30 mouse cellular contexts compared by ENCODE assay signal in genomic region chr9:44022100-44022847, GRCm38 (mm10). TPM values are rescaled to one million over a fixed set of nuclear protein-coding genes. Genes with fewer than 3 reads are reported as not detected.
DNase-seq lines count a peak whose midpoint lies in the region; ATAC-seq and TF ChIP-seq lines count a peak whose summit lies in the region.
"Had no signal": no experiment of that assay in that cellular context is flagged by ENCODE, and none has a peak within 500 bp of the region (broad histone marks: within the 10 kb centered on the region; RNA-seq: fewer than 3 reads in every experiment).

No protein-coding gene starts in this region.

- H3K4me2 ChIP-seq in heart, embryonic 16.5 days (ENCODE audit: low read depth, low read length) = no peak overlapping the region
- no peak overlapping the region for H3K4me2 ChIP-seq in intestine, embryonic 15.5 days (replicated peaks)
- H3K4me2 ChIP-seq: embryonic facial prominence, embryonic 12.5 days; forebrain, embryonic 13.5 days; heart, embryonic 15.5 days; liver, embryonic 11.5 days; stomach, embryonic 15.5 days had no signal

- no peaks in the 10 kb centered on the region for H3K27me3 ChIP-seq in heart, embryonic 16.5 days (ENCODE audit: control insufficient read depth, insufficient read depth, low read length)
- H3K27me3 ChIP-seq in heart, adult 2 months (ENCODE audit: control insufficient read depth, insufficient read depth, low read length) = no peaks in the 10 kb centered on the region
- no peaks in the 10 kb centered on the region for H3K27me3 ChIP-seq in intestine, embryonic 15.5 days (replicated peaks)
- H3K27me3 ChIP-seq: embryonic facial prominence, embryonic 12.5 days; forebrain, embryonic 13.5 days; heart, embryonic 15.5 days; stomach, embryonic 15.5 days had no signal

- H3K4me1 ChIP-seq in heart, embryonic 16.5 days (ENCODE audit: control insufficient read depth, insufficient read depth, low read length) = no peaks in the 10 kb centered on the region
- no peaks in the 10 kb centered on the region for H3K4me1 ChIP-seq in heart, adult 2 months (ENCODE audit: control insufficient read depth, insufficient read depth, low read length)
- no peaks in the 10 kb centered on the region for H3K4me1 ChIP-seq in intestine, embryonic 15.5 days (replicated peaks)
- H3K4me1 ChIP-seq: embryonic facial prominence, embryonic 12.5 days; forebrain, embryonic 13.5 days; heart, embryonic 15.5 days; midbrain, embryonic 10.5 days; stomach, embryonic 15.5 days had no signal

- no peak for DNase-seq in heart, adult 2 months
- peak; percentile 48 to 54 for DNase-seq in natural killer cell, adult 2 months (ENCODE audit: low spot score in 2 of 2)
- DNase-seq in thymus, postnatal 25 days = peak; percentile 82
- no peak for DNase-seq in cerebellum, adult 8-10 months
- DNase-seq in heart, adult 9 months (ENCODE audit: low spot score in 2 of 2) = no peak
- DNase-seq: adrenal gland, adult 2 months; cerebellum, adult 11-12 months; cerebellum, postnatal 14 days; gastrocnemius, postnatal 36 days; kidney, adult 18-20 months; layer of hippocampus, adult 9-11 months; left cerebral cortex, postnatal 4 days; liver, postnatal 0 days; lung, postnatal 10 days; right cerebral cortex, postnatal 14 days had no signal

- H3K27ac ChIP-seq in heart, embryonic 16.5 days (ENCODE audit: low read length) = peak overlapping the region; percentile 55
- no peak overlapping the region for H3K27ac ChIP-seq in heart, adult 2 months
- no peak overlapping the region for H3K27ac ChIP-seq in intestine, embryonic 15.5 days
- H3K27ac ChIP-seq: embryonic facial prominence, embryonic 12.5 days; forebrain, embryonic 13.5 days; heart, embryonic 15.5 days; hindbrain, embryonic 10.5 days; kidney, postnatal 0 days; left cerebral cortex, adult 2 months; midbrain, embryonic 10.5 days; stomach, embryonic 15.5 days had no signal

- no peak for TF ChIP-seq EP300 in heart, adult 2 months (IDR thresholded peaks at IDR 0.05; ENCODE audit: insufficient read depth, low read depth, low read length)

- ATAC-seq in heart, embryonic 16.5 days (replicated peaks; ENCODE audit: extremely low read depth, insufficient read depth, low FRiP score) = peak; percentile 47; the same call in 1 of the 2 replicates
- ATAC-seq in CD4-positive, CD25-positive, alpha-beta regulatory T cell, adult 4 months = peak; percentile 67
- no peak for ATAC-seq in intestine, embryonic 15.5 days
- ATAC-seq: forebrain, embryonic 13.5 days; hindbrain, embryonic 16.5 days; liver, postnatal 0 days had no signal

- H3K4me3 ChIP-seq in heart, embryonic 16.5 days (ENCODE audit: low read length) = no peak overlapping the region
- H3K4me3 ChIP-seq in heart, adult 2 months = no peak overlapping the region
- no peak overlapping the region for H3K4me3 ChIP-seq in intestine, embryonic 15.5 days (replicated peaks)
- H3K4me3 ChIP-seq: embryonic facial prominence, embryonic 12.5 days; erythroblast, embryonic 14.5 days; forebrain, embryonic 13.5 days; heart, embryonic 15.5 days; hindbrain, embryonic 10.5 days; left cerebral cortex, adult 2 months; midbrain, embryonic 10.5 days; stomach, embryonic 15.5 days had no signal

- TF ChIP-seq POLR2A in heart, adult 2 months (IDR thresholded peaks at IDR 0.05; ENCODE audit: insufficient read depth, low read depth, low read length) = no peak

- no peak for TF ChIP-seq CTCF in heart, adult 2 months (IDR thresholded peaks at IDR 0.05)

- WGBS in heart, embryonic 16.5 days = 58% methylated on average over 8 of the region's 8 CpGs
- 73% methylated on average over 8 of the region's 8 CpGs for WGBS in heart, adult 2 months
- 68% methylated on average over 8 of the region's 8 CpGs for WGBS in intestine, embryonic 15.5 days

- intact Hi-C loops in heart, adult 2 months (cut with DNase I) = no loop called here

- H3K9me3 ChIP-seq in heart, embryonic 16.5 days (replicated peaks; ENCODE audit: control insufficient read depth, low read length) = no peaks in the 10 kb centered on the region
- no peaks in the 10 kb centered on the region for H3K9me3 ChIP-seq in intestine, embryonic 15.5 days
- H3K9me3 ChIP-seq: embryonic facial prominence, embryonic 12.5 days; forebrain, embryonic 13.5 days; heart, embryonic 15.5 days; hindbrain, embryonic 10.5 days; midbrain, embryonic 10.5 days; stomach, embryonic 15.5 days had no signal

- H3K9ac ChIP-seq in heart, embryonic 16.5 days (ENCODE audit: low read length) = no peak overlapping the region
- H3K9ac ChIP-seq in heart, adult 2 months (ENCODE audit: low read depth, low read length) = no peak overlapping the region
- H3K9ac ChIP-seq in intestine, embryonic 15.5 days = no peak overlapping the region
- H3K9ac ChIP-seq: embryonic facial prominence, embryonic 12.5 days; forebrain, embryonic 13.5 days; heart, embryonic 15.5 days; liver, postnatal 0 days; stomach, embryonic 15.5 days had no signal

- H3K79me2 ChIP-seq in heart, adult 2 months (replicated peaks; ENCODE audit: control insufficient read depth, insufficient read depth, low read length) = no peaks in the 10 kb centered on the region

- no peaks in the 10 kb centered on the region for H3K36me3 ChIP-seq in heart, embryonic 16.5 days (ENCODE audit: control insufficient read depth, insufficient read depth)
- no peaks in the 10 kb centered on the region for H3K36me3 ChIP-seq in heart, adult 2 months (ENCODE audit: control insufficient read depth, insufficient read depth, low read length)
- H3K36me3 ChIP-seq in intestine, embryonic 15.5 days = no peaks in the 10 kb centered on the region
- H3K36me3 ChIP-seq: embryonic facial prominence, embryonic 12.5 days; heart, embryonic 15.5 days; hindbrain, embryonic 10.5 days; midbrain, embryonic 10.5 days; stomach, embryonic 15.5 days had no signal

RNA-seq across cellular contexts. Expression of gene Thy1, which starts 20.9 kb away (rescaled TPM):
- polyA plus RNA-seq in heart, embryonic 16.5 days (2015; fragmentation: Nextera tagmentation; extraction: Ambion mirVana) = 8.7 and 21.5 TPM in 2 replicates
- total RNA-seq in heart, adult 2 months (2021) = 10 to 100 TPM in 1 of 2 experiments, 1 to 10 TPM in 1; 6.6 to 15.5 TPM
- polyA plus RNA-seq in heart, adult 2 months (2012; rRNA removed) = 32.3 and 42.7 TPM in 2 replicates
- 100 to 1,000 TPM; 107 to 154 TPM for polyA plus RNA-seq in CD4-positive, CD25-positive, alpha-beta regulatory T cell, adult 4 months (2017; shearing (Covaris generic))
- 1.8 and 2.1 TPM in 2 replicates for polyA plus RNA-seq in intestine, embryonic 15.5 days (2015; fragmentation: Nextera tagmentation; extraction: Ambion mirVana)
- polyA plus RNA-seq: erythroblast, embryonic 14.5 days; midbrain, embryonic 10.5 days; neural tube, embryonic 11.5 days had no signal

RNA-seq across cellular contexts. Expression of gene Usp2, which starts 44.5 kb away (rescaled TPM):
- 77.5 and 89.6 TPM in 2 replicates for polyA plus RNA-seq in heart, embryonic 16.5 days (2015; fragmentation: Nextera tagmentation; extraction: Ambion mirVana)
- total RNA-seq in heart, adult 2 months (2021) = 100 to 1,000 TPM in 1 of 2 experiments, 10 to 100 TPM in 1; 75.8 to 206 TPM
- polyA plus RNA-seq in heart, adult 2 months (2012; rRNA removed) = 62.8 and 73.8 TPM in 2 replicates
- 1 to 10 TPM; 3.7 to 5.2 TPM for polyA plus RNA-seq in CD4-positive, CD25-positive, alpha-beta regulatory T cell, adult 4 months (2017; shearing (Covaris generic))
- 10.8 and 16.6 TPM in 2 replicates for polyA plus RNA-seq in intestine, embryonic 15.5 days (2015; fragmentation: Nextera tagmentation; extraction: Ambion mirVana)
- polyA plus RNA-seq: erythroblast, embryonic 14.5 days had no signal

Comparison
In these comparisons a context has a peak if more than half of its experiments do, and no peak if none do; other contexts are left out.
1. DNase-seq: peak in natural killer cell, adult 2 months (2 of 2) and thymus, postnatal 25 days (single experiment); none in heart, adult 2 months (0 of 2), cerebellum, adult 8-10 months (single experiment) and heart, adult 9 months (0 of 2).